ENCODE assay signal across 15 mouse cellular contexts in genomic region chr12:100983565-100983964, GRCm38 (mm10). TPM values are rescaled to one million over a fixed set of nuclear protein-coding genes. Genes with fewer than 3 reads are reported as not detected.
DNase-seq lines count a peak whose midpoint lies in the region; ATAC-seq and TF ChIP-seq lines count a peak whose summit lies in the region.
"Had no signal": no experiment of that assay in that cellular context is flagged by ENCODE, and none has a peak within 500 bp of the region (broad histone marks: within the 10 kb centered on the region; RNA-seq: fewer than 3 reads in every experiment).

No protein-coding gene starts in this region.

- no peak for TF ChIP-seq POLR2A in myocyte (IDR thresholded peaks at IDR 0.05; ENCODE audit: insufficient read length, low read depth)

- H3K4me2 ChIP-seq in forebrain, embryonic 12.5 days, result no peak overlapping the region
- H3K4me2 ChIP-seq in forebrain, embryonic 14.5 days (ENCODE audit: low read length), result no peak overlapping the region
- no peak overlapping the region for H3K4me2 ChIP-seq in hindbrain, embryonic 14.5 days (replicated peaks)
- peak overlapping the region; percentile 55 for H3K4me2 ChIP-seq in myocyte (ENCODE audit: low read depth)
- H3K4me2 ChIP-seq: intestine, embryonic 15.5 days; limb, embryonic 15.5 days had no signal

- no peak overlapping the region for H3K4me3 ChIP-seq in forebrain, embryonic 12.5 days (replicated peaks)
- H3K4me3 ChIP-seq in forebrain, embryonic 14.5 days (ENCODE audit: low read depth, low read length), result no peak overlapping the region
- H3K4me3 ChIP-seq in hindbrain, embryonic 14.5 days (replicated peaks; ENCODE audit: low read length), result no peak overlapping the region
- no peak overlapping the region for H3K4me3 ChIP-seq in myocyte
- H3K4me3 ChIP-seq: heart, adult 2 months; intestine, embryonic 15.5 days; limb, embryonic 15.5 days had no signal

- no peaks in the 10 kb centered on the region for H3K9me3 ChIP-seq in forebrain, embryonic 12.5 days
- H3K9me3 ChIP-seq in forebrain, embryonic 14.5 days (replicated peaks; ENCODE audit: control insufficient read depth, low read length), result no peaks in the 10 kb centered on the region
- no peaks in the 10 kb centered on the region for H3K9me3 ChIP-seq in hindbrain, embryonic 14.5 days (ENCODE audit: control insufficient read depth, low read length)
- H3K9me3 ChIP-seq: intestine, embryonic 15.5 days; limb, embryonic 15.5 days had no signal

- H3K9ac ChIP-seq in forebrain, embryonic 12.5 days, result no peak overlapping the region
- H3K9ac ChIP-seq in forebrain, embryonic 14.5 days (ENCODE audit: low read length), result no peak overlapping the region
- no peak overlapping the region for H3K9ac ChIP-seq in hindbrain, embryonic 14.5 days
- H3K9ac ChIP-seq: intestine, embryonic 15.5 days; limb, embryonic 15.5 days had no signal

- 84% methylated on average over 11 of the region's 11 CpGs for WGBS in forebrain, embryonic 12.5 days
- 78% methylated on average over 11 of the region's 11 CpGs for WGBS in forebrain, embryonic 14.5 days
- 54% methylated on average over 11 of the region's 11 CpGs for whole genome bisulfite sequencing in hindbrain, embryonic 14.5 days

- peaks cover 12% of the 10 kb centered on the region for H3K79me2 ChIP-seq in myocyte (ENCODE audit: control insufficient read depth, insufficient read depth)

- peaks cover 7% of the 10 kb centered on the region; the same call in 1 of the 2 replicates for H3K36me3 ChIP-seq in forebrain, embryonic 12.5 days (replicated peaks)
- no peaks in the 10 kb centered on the region for H3K36me3 ChIP-seq in forebrain, embryonic 14.5 days (ENCODE audit: control insufficient read depth, insufficient read depth, low read length)
- no peaks in the 10 kb centered on the region for H3K36me3 ChIP-seq in hindbrain, embryonic 14.5 days (replicated peaks; ENCODE audit: control insufficient read depth, insufficient read depth)
- H3K36me3 ChIP-seq in myocyte (ENCODE audit: control insufficient read depth, insufficient read depth), result no peaks in the 10 kb centered on the region
- H3K36me3 ChIP-seq: intestine, embryonic 15.5 days; limb, embryonic 15.5 days had no signal

- 0 out of 2 replicates have a peak overlapping the region, but pooled peaks have one; percentile 20 for H3K27ac ChIP-seq in forebrain, embryonic 12.5 days
- H3K27ac ChIP-seq in forebrain, embryonic 14.5 days (ENCODE audit: low read depth, low read length), result no peak overlapping the region
- H3K27ac ChIP-seq in hindbrain, embryonic 14.5 days, result no peak overlapping the region
- H3K27ac ChIP-seq: heart, adult 2 months; intestine, embryonic 15.5 days; limb, embryonic 15.5 days; macrophage had no signal

- H3K4me1 ChIP-seq in forebrain, embryonic 12.5 days, result peaks cover 45% of the 10 kb centered on the region
- peaks cover 23% of the 10 kb centered on the region for H3K4me1 ChIP-seq in forebrain, embryonic 14.5 days (ENCODE audit: control insufficient read depth, insufficient read depth, low read length)
- peaks cover 42% of the 10 kb centered on the region for H3K4me1 ChIP-seq in hindbrain, embryonic 14.5 days (replicated peaks; ENCODE audit: control insufficient read depth, insufficient read depth, low read length)

- no peaks in the 10 kb centered on the region for H3K27me3 ChIP-seq in forebrain, embryonic 12.5 days
- no peaks in the 10 kb centered on the region for H3K27me3 ChIP-seq in forebrain, embryonic 14.5 days (replicated peaks; ENCODE audit: control insufficient read depth, insufficient read depth, low read length)
- no peaks in the 10 kb centered on the region for H3K27me3 ChIP-seq in hindbrain, embryonic 14.5 days (ENCODE audit: control insufficient read depth, insufficient read depth, low read length)
- H3K27me3 ChIP-seq in myocyte (ENCODE audit: control insufficient read depth, insufficient read depth, insufficient read length), result no peaks in the 10 kb centered on the region
- H3K27me3 ChIP-seq: intestine, embryonic 15.5 days had no signal

- intact Hi-C loops in left cerebral cortex, postnatal 4 days (cut with DNase I), result no loop called here
- intact Hi-C loops in left cerebral cortex, postnatal 36 days (cut with DNase I), result no loop called here

- no peak for DNase-seq in forebrain, embryonic 14.5 days (ENCODE audit: low spot score)
- DNase-seq in left cerebral cortex, postnatal 4 days, result peak; percentile 83
- DNase-seq in left cerebral cortex, postnatal 36 days (ENCODE audit: low spot score in 2 of 2), result no peak
- no peak for DNase-seq in hindbrain, embryonic 14.5 days (ENCODE audit: low spot score)
- no peak for DNase-seq in adrenal gland, postnatal 10 days
- DNase-seq in gastrocnemius, postnatal 10 days, result no peak
- DNase-seq: adrenal gland, adult 2 months; heart, adult 2 months; kidney, postnatal 10 days; lung, adult 2 months had no signal

- no peak for ATAC-seq in forebrain, embryonic 12.5 days (ENCODE audit: low FRiP score)
- no peak for ATAC-seq in forebrain, embryonic 14.5 days
- peak; percentile 29; the same call in 1 of the 2 replicates for ATAC-seq in hindbrain, embryonic 14.5 days (ENCODE audit: low FRiP score)

- no peak overlapping the region for H3ac ChIP-seq in myocyte (ENCODE audit: control insufficient read depth, insufficient read length)

TF ChIP-seq in myocyte, 11 proteins besides CTCF, POLR2A, EP300 and RAD21:
- TF ChIP-seq USF1 (IDR thresholded peaks at IDR 0.05; ENCODE audit: low read depth) (no peak), TCF3 (IDR thresholded peaks at IDR 0.05; ENCODE audit: insufficient read length, low read depth) (peak; percentile 72), TCF12 (IDR thresholded peaks at IDR 0.05; ENCODE audit: insufficient read depth, poor library complexity, severe bottlenecking) (peak; percentile 90), MYOG (IDR thresholded peaks at IDR 0.05; ENCODE audit: control insufficient read depth in 1 of 3, insufficient read depth in 1 of 3, insufficient read length in 2 of 3, low read depth in 2 of 3) (peak; percentile 64 to 95 (median 90)), CEBPB (IDR thresholded peaks at IDR 0.05; ENCODE audit: insufficient read depth, poor library complexity, severe bottlenecking) (0 out of 2 replicates have a peak, but pooled peaks have one; percentile 40), MAX (IDR thresholded peaks at IDR 0.05; ENCODE audit: low read depth) (no peak), POLR2AphosphoS2 (IDR thresholded peaks at IDR 0.05; ENCODE audit: insufficient read length, low read depth) (no peak), E2F4 (IDR thresholded peaks at IDR 0.05; ENCODE audit: insufficient read depth) (no peak), SRF (IDR thresholded peaks at IDR 0.05; ENCODE audit: control insufficient read depth, insufficient read length, low read depth) (no peak), REST (IDR thresholded peaks at IDR 0.05; ENCODE audit: insufficient read depth, insufficient read length) (no peak), MYOD1 (IDR thresholded peaks at IDR 0.05; ENCODE audit: control insufficient read depth in 1 of 3, insufficient read length in 2 of 3, low read depth in 2 of 3) (peak; percentile 69 to 97 (median 96))

RNA-seq across cellular contexts. Expression of gene Ccdc88c, which starts 45.3 kb away (rescaled TPM):
- 28.8 and 30.4 TPM in 2 replicates for polyA plus RNA-seq in forebrain, embryonic 12.5 days (2016; fragmentation: Nextera tagmentation; extraction: Ambion mirVana)
- polyA plus RNA-seq in forebrain, embryonic 14.5 days (2014; fragmentation: Nextera tagmentation; extraction: Ambion mirVana), result 11.6 and 15.3 TPM in 2 replicates
- 10 to 100 TPM; 35.9 to 40.3 TPM for total RNA-seq in left cerebral cortex, postnatal 4 days (2021)
- 10 to 100 TPM; 16.7 to 28.8 TPM for total RNA-seq in left cerebral cortex, postnatal 36 days (2021)
- 11.1 and 13.3 TPM in 2 replicates for polyA plus RNA-seq in hindbrain, embryonic 14.5 days (2014; fragmentation: Nextera tagmentation; extraction: Ambion mirVana)
- 18.0 TPM for polyA plus RNA-seq in myocyte (2012; fragmentation: generic; extraction: Trizol)
- total RNA-seq in adrenal gland, postnatal 10 days (2021), result 10 to 100 TPM in 1 of 2 experiments, 1 to 10 TPM in 1; 9.2 to 16.4 TPM
- 10 to 100 TPM; 49.5 to 57.8 TPM for total RNA-seq in gastrocnemius, postnatal 10 days (2021)
